Mouse (Mus musculus) CH12.LX (cell line): ENCODE data around the gene Rplp0. TPM values are rescaled to one million over a fixed set of nuclear protein-coding genes. Genes with fewer than 3 reads are reported as not detected.

Source experiments
- DNase-seq: peaks from one replicate; pipeline ENCODE4 v3.0.0-alpha.2; 2013; ENCODE audit errors: extremely low read depth
- H3K27ac ChIP-seq: 2 replicates; pipeline ENCODE4 v1.5.1; 2012; ENCODE audit warnings: low read depth, mild to moderate bottlenecking, control low read depth, moderate library complexity; ENCODE audit not compliant: insufficient read depth
- H3K27me3 ChIP-seq: replicated peaks from 2 replicates; pipeline ENCODE3; 2012; ENCODE audit warnings: inconsistent platforms
- H3K36me3 ChIP-seq, 2 experiments: replicated peaks in 1 of 2; 2 replicates each; pipeline versions ENCODE3 to v1.6.1; 2012; ENCODE audit warnings: inconsistent platforms in 1 of 2, low read length in 1 of 2, mild to moderate bottlenecking in 1 of 2, mixed read lengths in 1 of 2, moderate library complexity in 1 of 2; ENCODE audit not compliant: control insufficient read depth in 1 of 2, insufficient read depth in 1 of 2
- H3K4me1 ChIP-seq, 2 experiments: 2 replicates each; pipeline ENCODE4 v1.6.1; 2012; ENCODE audit warnings: inconsistent platforms in 1 of 2, moderate library complexity in 1 of 2; ENCODE audit not compliant: insufficient read depth in 2 of 2, control insufficient read depth in 1 of 2
- H3K4me2 ChIP-seq: 2 replicates; pipeline ENCODE4 v1.6.1; 2012; ENCODE audit warnings: low read depth, mild to moderate bottlenecking, control low read depth; ENCODE audit not compliant: poor library complexity, insufficient read depth, severe bottlenecking
- H3K4me3 ChIP-seq, 3 experiments: fragments of 150-350 bp in 1 of 3; sonication (generic) in 1 of 3; replicated peaks in 1 of 3; 2 replicates each; pipeline versions ENCODE3 to v1.5.1; 2011 to 2012; ENCODE audit warnings: low read depth in 2 of 3, low read length in 2 of 3, mild to moderate bottlenecking in 2 of 3, moderate library complexity in 2 of 3, control low read depth in 1 of 3, improper control_type of control experiment in 1 of 3, inconsistent platforms in 1 of 3, mixed read lengths in 1 of 3; ENCODE audit not compliant: poor library complexity in 1 of 3
- H3K79me2 ChIP-seq: replicated peaks from 2 replicates; pipeline ENCODE4 v1.6.1; 2012; ENCODE audit warnings: mild to moderate bottlenecking, moderate library complexity; ENCODE audit not compliant: control insufficient read depth, poor library complexity, insufficient read depth, severe bottlenecking; ENCODE audit errors: extremely low read depth
- H3K9ac ChIP-seq: 2 replicates; pipeline ENCODE4 v1.6.1; 2012; ENCODE audit warnings: low read depth, mild to moderate bottlenecking, control low read depth, moderate library complexity; ENCODE audit not compliant: insufficient read depth
- H3K9me3 ChIP-seq: replicated peaks from 2 replicates; pipeline ENCODE3; 2012; ENCODE audit warnings: low read length, inconsistent platforms, mixed read lengths
- BHLHE40 ChIP-seq: IDR thresholded peaks from 2 replicates; pipeline ENCODE4 v1.6.1; 2011; ENCODE audit warnings: mild to moderate bottlenecking, low read depth, low read length, improper control_type of control experiment
- CHD1 ChIP-seq: IDR thresholded peaks from 2 replicates; pipeline ENCODE4 v1.6.1; 2012; ENCODE audit warnings: low read depth, low read length, improper control_type of control experiment, inconsistent platforms
- CHD2 ChIP-seq: IDR thresholded peaks from 2 replicates; pipeline ENCODE4 v1.6.1; 2011; ENCODE audit warnings: low read length, improper control_type of control experiment
- CTCF ChIP-seq, 2 experiments: IDR thresholded peaks in 1 of 2; conservative IDR thresholded peaks in 1 of 2; 2 replicates each; pipeline ENCODE4 v1.5.1; 2011 to 2012; ENCODE audit warnings: low read depth in 2 of 2, low read length in 2 of 2, improper control_type of control experiment in 1 of 2, inconsistent platforms in 1 of 2, mild to moderate bottlenecking in 1 of 2, moderate library complexity in 1 of 2
- ELF1 ChIP-seq: IDR thresholded peaks from 2 replicates; pipeline ENCODE4 v1.6.1; 2014; ENCODE audit warnings: low read depth, mild to moderate bottlenecking, inconsistent platforms, low read length, improper control_type of control experiment
- EP300 ChIP-seq: IDR thresholded peaks from 2 replicates; pipeline ENCODE4 v1.6.1; 2011; ENCODE audit warnings: low read length, improper control_type of control experiment
- ETS1 ChIP-seq: conservative IDR thresholded peaks from 2 replicates; pipeline ENCODE4 v1.6.1; 2012; ENCODE audit warnings: low read depth, mild to moderate bottlenecking, inconsistent platforms, low read length, improper control_type of control experiment, moderate library complexity
- GABPA ChIP-seq: IDR thresholded peaks from 2 replicates; pipeline ENCODE4 v1.6.1; 2012; ENCODE audit warnings: low read depth, low read length, improper control_type of control experiment, inconsistent platforms; ENCODE audit not compliant: insufficient replicate concordance
- HCFC1 ChIP-seq: IDR thresholded peaks from 2 replicates; pipeline ENCODE4 v1.6.1; 2012; ENCODE audit warnings: low read depth, mild to moderate bottlenecking, inconsistent platforms, low read length, improper control_type of control experiment
- IRF4 ChIP-seq: IDR thresholded peaks from 2 replicates; pipeline ENCODE4 v1.6.1; 2014; ENCODE audit warnings: low read depth, mild to moderate bottlenecking, inconsistent platforms, low read length, improper control_type of control experiment
- JUN ChIP-seq: IDR thresholded peaks from 2 replicates; pipeline ENCODE4 v1.6.1; 2011; ENCODE audit warnings: low read depth, mild to moderate bottlenecking, low read length, improper control_type of control experiment, moderate library complexity; ENCODE audit not compliant: insufficient read depth
- JUND ChIP-seq: conservative IDR thresholded peaks from 2 replicates; pipeline ENCODE4 v1.6.1; 2011; ENCODE audit warnings: low read depth, low read length, improper control_type of control experiment
- MAZ ChIP-seq: IDR thresholded peaks from 2 replicates; pipeline ENCODE4 v1.6.1; 2012; ENCODE audit warnings: low read depth, mild to moderate bottlenecking, inconsistent platforms, low read length, improper control_type of control experiment, moderate library complexity
- MEF2A ChIP-seq: IDR thresholded peaks from 2 replicates; pipeline ENCODE4 v1.6.1; 2014; ENCODE audit warnings: low read depth, mild to moderate bottlenecking, inconsistent platforms, low read length, improper control_type of control experiment, borderline replicate concordance
- MXI1 ChIP-seq: IDR thresholded peaks from 2 replicates; pipeline ENCODE4 v1.6.1; 2011; ENCODE audit warnings: mild to moderate bottlenecking, low read depth, low read length, improper control_type of control experiment
- NRF1 ChIP-seq: IDR thresholded peaks from 2 replicates; pipeline ENCODE4 v1.6.1; 2014; ENCODE audit warnings: low read depth, mild to moderate bottlenecking, inconsistent platforms, low read length, improper control_type of control experiment, moderate library complexity
- PAX5 ChIP-seq: IDR thresholded peaks from 2 replicates; pipeline ENCODE4 v1.6.1; 2012; ENCODE audit warnings: low read length, inconsistent platforms, mixed read lengths
- POLR2A ChIP-seq: IDR thresholded peaks from 2 replicates; pipeline ENCODE4 v1.6.1; 2011; ENCODE audit warnings: low read depth, mild to moderate bottlenecking, improper control_type of control experiment, low read length
- POLR2AphosphoS2 ChIP-seq: IDR thresholded peaks from 2 replicates; pipeline ENCODE4 v1.6.1; 2011; ENCODE audit warnings: low read depth, low read length, improper control_type of control experiment
- UBTF ChIP-seq: IDR thresholded peaks from 2 replicates; pipeline ENCODE4 v1.6.1; 2012; ENCODE audit warnings: low read depth, mild to moderate bottlenecking, inconsistent platforms, low read length, improper control_type of control experiment, moderate library complexity
- USF1 ChIP-seq: IDR thresholded peaks from 2 replicates; pipeline ENCODE4 v1.6.1; 2014; ENCODE audit warnings: low read depth, mild to moderate bottlenecking, inconsistent platforms, low read length, improper control_type of control experiment
- ZC3H11A ChIP-seq: IDR thresholded peaks from 2 replicates; pipeline ENCODE4 v1.6.1; 2012; ENCODE audit warnings: low read depth, mild to moderate bottlenecking, inconsistent platforms, low read length, improper control_type of control experiment
- ZKSCAN1 ChIP-seq: IDR thresholded peaks from 2 replicates; pipeline ENCODE4 v1.6.1; 2012; ENCODE audit warnings: low read depth, inconsistent platforms, low read length, improper control_type of control experiment, borderline replicate concordance
- ZMIZ1 ChIP-seq: IDR thresholded peaks from 2 replicates; pipeline ENCODE4 v1.6.1; 2012; ENCODE audit warnings: low read depth, mild to moderate bottlenecking, inconsistent platforms, low read length, improper control_type of control experiment
- ZNF384 ChIP-seq: IDR thresholded peaks from 2 replicates; pipeline ENCODE4 v1.6.1; 2012; ENCODE audit warnings: low read depth, low read length, improper control_type of control experiment, inconsistent platforms
- dilution Hi-C: fragments of 300-500 bp; cut with MboI; formaldehyde crosslinking; loops from 2 replicates; pipeline ENCODE4 v1.14.3; 2020; ENCODE audit warnings: low sequenced_read_pairs; ENCODE audit not compliant: extremely low pct_unique_long_range_greater_than_20kb, extremely low pct_ligation_motif_present
- in situ Hi-C: fragments of 300-500 bp; cut with MboI; formaldehyde crosslinking; loops from 3 replicates; pipeline ENCODE4 v1.14.3; 2019; ENCODE audit warnings: low sequenced_read_pairs, low pct_ligation_motif_present, low pct_unique_long_range_greater_than_20kb, mixed read lengths
- polyA plus RNA-seq: library from polyadenylated mRNA; unstranded; fragments of >175 nt; gene quantifications from 2 replicates; pipeline ENCODE4 v1.2.1, GENCODE M21; 2012; ENCODE audit warnings: low read depth; ENCODE audit not compliant: insufficient read length
- total RNA-seq, 2 experiments: library from RNA; depleted of rRNA; stranded (reverse); fragments of 300-350 nt in 1 of 2; fragments of >200 nt in 1 of 2; gene quantifications; 2 replicates each; pipeline ENCODE4 v1.2.3; 2012 to 2014

Rplp0 gene
- total and polyA plus RNA-seq, 3 experiments, result 4,800 to 6,606 (median 5,581) TPM

GRCm38 (mm10) chr5:115546536-115546935 is 12.7 kb upstream of the Rplp0 start:
- H3K27ac ChIP-seq, result no peak overlapping the region
- no peak overlapping the region for H3K4me2 ChIP-seq
- H3K9ac ChIP-seq, result no peak overlapping the region
- H3K4me1 ChIP-seq, result peaks cover 25 to 90% of the 10 kb centered on the region in 2 experiments
- TF ChIP-seq POLR2AphosphoS2, result no peak
- no peak for TF ChIP-seq HCFC1
- no peak for TF ChIP-seq IRF4
- TF ChIP-seq EP300, result no peak
- TF ChIP-seq GABPA, result no peak
- TF ChIP-seq BHLHE40, result no peak
- TF ChIP-seq UBTF, result no peak
- no peak for TF ChIP-seq MEF2A
- no peak for TF ChIP-seq MAZ
- TF ChIP-seq CHD1, result no peak
- no peak for TF ChIP-seq ELF1
- no peak for TF ChIP-seq NRF1
- no peak for TF ChIP-seq USF1
- no peak for TF ChIP-seq JUN
- TF ChIP-seq, all 38 proteins: peak for 0
- peaks cover 29 to 64% of the 10 kb centered on the region in 2 experiments for H3K36me3 ChIP-seq
- dilution Hi-C loops, result no loop called here
- no peaks in the 10 kb centered on the region for H3K9me3 ChIP-seq
- no peak for DNase-seq
- no peaks in the 10 kb centered on the region for H3K27me3 ChIP-seq
- in situ Hi-C loops, result no loop called here
- no peaks in the 10 kb centered on the region for H3K79me2 ChIP-seq
- H3K4me3 ChIP-seq, result no peak overlapping the region

DNA sequence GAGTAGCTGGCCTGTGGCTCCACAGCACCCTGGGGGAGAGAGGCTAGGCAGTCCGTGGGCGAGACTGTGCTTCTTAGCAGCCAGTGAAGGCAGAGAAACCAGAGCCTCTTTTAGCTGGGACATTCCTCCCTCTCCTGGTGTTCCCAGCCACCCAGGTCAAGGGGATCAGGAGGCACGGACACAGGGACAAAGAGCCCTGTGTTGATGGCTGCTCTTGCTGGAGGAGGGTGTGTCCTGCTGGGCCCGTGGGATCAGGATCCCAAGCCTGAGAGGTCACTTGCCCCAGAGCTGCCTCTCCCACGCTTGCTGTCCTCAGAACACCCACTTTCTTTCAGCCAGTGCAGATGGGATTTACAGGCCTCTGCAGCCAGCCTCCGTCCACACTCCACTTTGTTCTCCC is 12.3 kb upstream of the Rplp0 start:
- peaks cover 25 to 90% of the 10 kb centered on the region in 2 experiments for H3K4me1 ChIP-seq
- no peak for DNase-seq
- no peak overlapping the region for H3K27ac ChIP-seq
- H3K36me3 ChIP-seq, result peaks cover 32 to 69% of the 10 kb centered on the region in 2 experiments
- no peak overlapping the region for H3K9ac ChIP-seq
- H3K27me3 ChIP-seq, result no peaks in the 10 kb centered on the region
- dilution Hi-C loops, result no loop called here
- no peaks in the 10 kb centered on the region for H3K79me2 ChIP-seq
- no peak overlapping the region for H3K4me2 ChIP-seq
- no peak for TF ChIP-seq ZKSCAN1
- no peak for TF ChIP-seq POLR2A
- TF ChIP-seq CTCF (conservative IDR thresholded peaks at IDR 0.05 in 1 of 2, IDR thresholded peaks at IDR 0.05 in 1 of 2; ENCODE audit: low read depth in 2 of 2, low read length in 2 of 2), result no peak
- TF ChIP-seq ZC3H11A, result no peak
- no peak for TF ChIP-seq CHD1
- TF ChIP-seq ETS1, result no peak
- TF ChIP-seq ELF1, result no peak
- no peak for TF ChIP-seq JUND
- no peak for TF ChIP-seq PAX5
- no peak for TF ChIP-seq MXI1
- no peak for TF ChIP-seq HCFC1
- no peak for TF ChIP-seq CHD2
- TF ChIP-seq ZMIZ1, result no peak
- no peak for TF ChIP-seq JUN
- TF ChIP-seq MAZ, result no peak
- no peak for TF ChIP-seq ZNF384
- no peaks in the 10 kb centered on the region for H3K9me3 ChIP-seq
- H3K4me3 ChIP-seq, result no peak overlapping the region
- in situ Hi-C loops, result no loop called here
